Mouse (Mus musculus): Measurements from ENCODE around the gene Vmn1r214.

The Vmn1r214 gene

DNA sequence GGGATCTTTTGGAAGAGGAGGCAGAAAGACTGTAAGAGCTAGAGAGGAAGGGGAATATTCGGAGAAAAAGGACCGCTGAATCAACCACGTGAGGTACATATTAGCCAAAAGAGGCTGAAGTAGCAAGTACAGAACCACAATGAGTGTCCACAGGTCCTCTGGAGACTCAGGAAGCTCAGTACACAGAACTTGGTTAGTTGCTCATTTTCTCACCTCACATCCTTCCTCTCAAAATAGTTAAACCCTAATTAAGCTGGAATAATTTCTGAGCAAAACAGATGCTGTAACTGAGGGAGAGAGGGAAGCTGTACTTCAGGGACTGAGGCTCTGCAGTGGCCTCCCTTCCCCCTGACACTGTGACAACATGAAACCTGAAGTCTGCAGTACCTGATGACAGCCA lies at the start of gene Vmn1r214:
Gene Vmn1r214 (plus strand): TSS at position 301 of the 400 bp plus-strand sequence.
- no peak for DNase-seq (ENCODE audit: low spot score)

DNA sequence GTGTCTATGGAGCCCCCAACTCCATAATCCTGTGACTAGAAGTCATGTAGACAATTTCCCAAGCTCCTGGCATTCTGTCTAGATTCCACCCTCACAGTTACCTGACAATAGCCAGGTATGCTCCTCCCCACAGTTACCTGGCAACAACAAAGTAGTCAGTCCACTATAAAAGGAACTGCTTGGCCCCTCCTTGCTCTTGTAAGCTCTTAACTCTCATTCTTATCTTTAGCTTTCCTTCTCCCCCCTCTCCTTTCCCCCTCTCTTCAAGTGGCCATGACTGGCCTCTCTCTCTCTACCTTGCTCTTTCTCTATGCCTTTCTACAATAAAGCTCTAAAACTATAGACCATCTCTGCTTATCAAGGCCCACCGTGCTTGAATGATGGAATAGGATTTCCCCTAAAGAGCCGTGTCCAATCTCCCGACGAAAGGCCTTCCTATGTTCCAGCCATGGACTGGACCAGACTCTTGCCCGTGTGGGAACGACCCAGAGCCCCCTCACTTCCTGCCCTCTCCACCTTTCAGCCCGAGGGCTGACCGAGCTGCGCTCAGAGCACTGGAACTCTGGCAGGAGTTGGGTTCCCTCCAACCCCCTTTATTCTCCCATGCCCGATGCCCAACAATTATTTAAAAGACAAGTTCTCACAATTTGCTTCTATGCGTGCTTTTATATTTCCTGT lies 39.9 kb upstream of the Vmn1r214 start:
- DNase-seq (ENCODE audit: low spot score): no peak

- no peak for DNase-seq (ENCODE audit: low spot score)
Observed at GRCm38 (mm10) chr13:22992178-22992700, 38.0 kb upstream of the Vmn1r214 start.

DNA sequence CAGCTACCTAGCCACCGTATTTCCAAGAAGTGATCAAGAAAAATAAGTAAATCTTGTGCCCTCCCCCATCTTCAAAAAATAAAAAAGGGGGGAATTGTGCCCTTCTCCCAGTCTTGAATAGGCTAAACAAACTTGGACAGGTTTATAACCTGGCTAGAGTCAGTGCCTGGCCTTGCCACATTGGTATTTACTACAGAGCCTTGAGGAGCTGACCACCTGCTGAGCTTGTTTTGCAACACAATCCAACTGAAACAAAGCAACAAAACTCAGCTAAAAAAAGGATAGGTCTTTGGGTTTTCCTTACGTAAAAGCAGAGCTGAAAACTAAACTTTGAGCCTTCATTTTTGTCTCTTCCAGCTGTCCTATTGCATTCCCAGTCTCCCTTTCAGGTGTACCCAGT lies 37.5 kb upstream of the Vmn1r214 start:
- no peak for DNase-seq (ENCODE audit: low spot score)

DNA sequence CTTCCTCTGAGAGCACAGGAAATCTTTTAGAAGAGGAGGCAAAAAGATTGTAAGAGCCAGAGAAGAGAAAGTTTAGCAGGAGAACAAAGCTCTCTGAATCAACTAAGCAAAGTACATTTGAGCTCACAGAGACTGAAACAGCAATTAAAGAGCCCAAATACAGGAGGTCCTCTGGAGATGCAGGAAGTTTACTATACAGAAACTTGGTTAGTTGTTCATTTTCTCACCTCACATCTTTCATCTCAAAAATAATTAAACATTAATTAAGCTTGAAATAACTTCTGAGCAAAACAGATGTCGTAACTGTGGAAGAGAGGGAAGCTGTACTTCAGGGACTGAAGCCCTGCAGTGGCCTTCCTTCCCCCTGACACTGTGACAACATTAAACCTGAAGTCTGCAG lies 22.9 kb upstream of the Vmn1r214 start, which contains the start of gene Vmn1r213:
Gene Vmn1r213 (plus strand): TSS at position 301 of the 400 bp plus-strand sequence.
- DNase-seq (ENCODE audit: low spot score): no peak

GRCm38 (mm10) chr13:23018158-23018557 lies 12.1 kb upstream of the Vmn1r214 start:
- no peak for DNase-seq (ENCODE audit: low spot score)

GRCm38 (mm10) chr13:23024812-23025211 lies 5.4 kb upstream of the Vmn1r214 start:
- no peak for DNase-seq (ENCODE audit: low spot score)

GRCm38 (mm10) chr13:23057778-23058177 lies 27.6 kb downstream of the Vmn1r214 start:
- no peak for DNase-seq (ENCODE audit: low spot score)

DNA sequence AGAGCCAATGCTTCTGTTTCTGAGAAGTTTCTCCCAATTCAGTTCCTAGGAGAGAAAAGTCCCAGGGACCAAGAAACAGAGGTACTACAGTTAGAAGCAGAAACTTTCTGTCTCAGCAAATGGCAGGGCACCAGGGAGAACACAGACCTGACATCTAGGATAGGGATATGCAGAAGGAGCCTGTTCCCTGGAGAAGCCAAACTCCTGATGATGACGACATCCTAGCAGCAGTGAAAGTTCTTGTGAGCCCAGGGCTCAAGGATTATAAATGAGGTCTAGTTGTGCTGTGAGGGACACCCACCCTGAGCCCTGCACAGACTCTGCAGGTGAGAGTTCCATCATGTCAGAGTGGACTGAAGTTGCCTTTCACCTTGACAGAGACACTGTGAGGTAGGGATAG lies 37.5 kb downstream of the Vmn1r214 start, which contains the start of gene Vmn1r215:
Gene Vmn1r215 (plus strand): TSS at position 301 of the 400 bp plus-strand sequence.
- DNase-seq (ENCODE audit: low spot score): no peak

DNA sequence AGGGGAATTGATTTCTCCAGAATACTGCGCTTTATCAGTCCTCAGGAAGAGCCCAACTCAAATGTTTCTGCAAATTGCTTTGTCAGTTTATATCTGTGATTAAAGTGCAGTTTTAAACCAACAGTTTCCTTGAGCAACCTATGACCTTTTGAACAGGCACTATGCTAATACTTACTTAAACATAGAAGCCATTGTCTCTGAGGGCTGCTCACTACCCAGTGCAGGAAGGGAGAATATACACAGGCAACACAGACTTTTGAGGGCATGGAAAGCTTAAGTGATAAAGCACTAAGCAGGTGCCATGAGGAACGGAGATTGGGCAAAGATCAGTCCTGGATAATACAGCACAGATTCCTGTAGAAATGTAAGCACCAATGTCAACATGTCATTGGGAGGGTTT lies 39.1 kb downstream of the Vmn1r214 start:
- DNase-seq (ENCODE audit: low spot score): no peak

Measured in layer of hippocampus, adult 9-10 months (tissue).